Mouse (Mus musculus): ENCODE results near the gene Heca. TPM values are rescaled to one million over a fixed set of nuclear protein-coding genes. Genes with fewer than 3 reads are reported as not detected.
"Not testable (repeated sequence)": the region's sequence is repeated elsewhere in the genome, so short reads cannot be mapped to it uniquely, and the experiment has no call there.

Heca gene
- polyA plus RNA-seq (2021) = 12.8 TPM

GRCm38 (mm10) chr10:17947960-17948730 is at the start of gene Heca:
Gene Heca, minus strand, starts transcription at chr10:17948067.
- TF ChIP-seq CTCF (IDR thresholded peaks at IDR 0.05) = no peak
- CTCF ChIA-PET = no interaction called here
- ATAC-seq (peak; percentile 94), DNase-seq (ENCODE audit: low read depth, low spot score) (peak; percentile 44)
- no peaks in the 10 kb centered on the region for H3K27me3 ChIP-seq
- POLR2A ChIA-PET = no interaction called here
- in situ Hi-C loops (cut with MboI; ENCODE audit: low pct_unique_long_range_greater_than_20kb) = no loop called here

- in situ Hi-C loops (cut with MboI; ENCODE audit: low pct_unique_long_range_greater_than_20kb) = no loop called here
- no peaks in the 10 kb centered on the region for H3K27me3 ChIP-seq
- ChIA-PET CTCF (no interaction called here), POLR2A (no interaction called here)
- DNase-seq (ENCODE audit: low read depth, low spot score) (no peak), ATAC-seq (no peak)
- TF ChIP-seq CTCF (IDR thresholded peaks at IDR 0.05) = no peak
Measured at GRCm38 (mm10) chr10:17990576-17990975, 42.7 kb upstream of the Heca start.

- ATAC-seq = no peak
- in situ Hi-C loops (cut with MboI; ENCODE audit: low pct_unique_long_range_greater_than_20kb) = no loop called here
- POLR2A ChIA-PET = no interaction called here
- TF ChIP-seq CTCF (IDR thresholded peaks at IDR 0.05) = no peak
- DNase-seq (ENCODE audit: low read depth, low spot score) = no peak
- peaks cover 6% of the 10 kb centered on the region for H3K27me3 ChIP-seq
- CTCF ChIA-PET = no interaction called here
Measured at GRCm38 (mm10) chr10:17989136-17989535, 41.3 kb upstream of the Heca start.

- peaks cover 6% of the 10 kb centered on the region for H3K27me3 ChIP-seq
- TF ChIP-seq CTCF (IDR thresholded peaks at IDR 0.05) = no peak
- POLR2A ChIA-PET = no interaction called here
- no peak for ATAC-seq
- in situ Hi-C loops (cut with MboI; ENCODE audit: low pct_unique_long_range_greater_than_20kb) = no loop called here
- no peak for DNase-seq (ENCODE audit: low read depth, low spot score)
- CTCF ChIA-PET = interaction anchor here (1.4 to 1.6 kb wide), 2 partner anchors 10 to 20 kb away, joined by 3 to 4 read pairs; no protein-coding TSS in a partner anchor
Measured at GRCm38 (mm10) chr10:17987823-17988423, 40.1 kb upstream of the Heca start.

GRCm38 (mm10) chr10:17983313-17983712 is 35.4 kb upstream of the Heca start:
- ATAC-seq (no peak), DNase-seq (ENCODE audit: low read depth, low spot score) (no peak)
- in situ Hi-C loops (cut with MboI; ENCODE audit: low pct_unique_long_range_greater_than_20kb) = no loop called here
- ChIA-PET CTCF (interaction anchor here (0.9 kb wide), 1 partner anchor 10 kb away, joined by 3 read pairs; no protein-coding TSS in a partner anchor), POLR2A (no interaction called here)
- TF ChIP-seq CTCF (IDR thresholded peaks at IDR 0.05) = no peak
- H3K27me3 ChIP-seq = peaks cover 7% of the 10 kb centered on the region

- DNase-seq (ENCODE audit: low read depth, low spot score) (no peak), ATAC-seq (no peak)
- no peak for TF ChIP-seq CTCF (IDR thresholded peaks at IDR 0.05)
- POLR2A ChIA-PET = no interaction called here
- in situ Hi-C loops (cut with MboI; ENCODE audit: low pct_unique_long_range_greater_than_20kb) = no loop called here
- CTCF ChIA-PET = interaction anchor here (1.4 kb wide), 1 partner anchor 10 kb away, joined by 3 read pairs; no protein-coding TSS in a partner anchor
- H3K27me3 ChIP-seq = peaks cover 16% of the 10 kb centered on the region
Measured at GRCm38 (mm10) chr10:17966090-17966489, 18.2 kb upstream of the Heca start.

- no peak for DNase-seq (ENCODE audit: low read depth, low spot score)
- in situ Hi-C loops (cut with MboI; ENCODE audit: low pct_unique_long_range_greater_than_20kb) = no loop called here
- CTCF ChIA-PET = no interaction called here
- no peak for TF ChIP-seq CTCF (IDR thresholded peaks at IDR 0.05)
- POLR2A ChIA-PET = no interaction called here
- H3K27me3 ChIP-seq = no peaks in the 10 kb centered on the region
- no peak for ATAC-seq
Measured at GRCm38 (mm10) chr10:17950761-17951160, 2.9 kb upstream of the Heca start.

- ChIA-PET POLR2A (no interaction called here), CTCF (no interaction called here)
- no peak for DNase-seq (ENCODE audit: low read depth, low spot score)
- ATAC-seq = peak; percentile 66
- no peak for TF ChIP-seq CTCF (IDR thresholded peaks at IDR 0.05)
- in situ Hi-C loops (cut with MboI; ENCODE audit: low pct_unique_long_range_greater_than_20kb) = no loop called here
- no peaks in the 10 kb centered on the region for H3K27me3 ChIP-seq
Measured at GRCm38 (mm10) chr10:17947175-17947906, 526 bp downstream of the Heca start.

GRCm38 (mm10) chr10:17946799-17947174 is 1.1 kb downstream of the Heca start:
- in situ Hi-C loops (cut with MboI; ENCODE audit: low pct_unique_long_range_greater_than_20kb); POLR2A ChIA-PET; DNase-seq (ENCODE audit: low read depth, low spot score); ATAC-seq; CTCF ChIA-PET; H3K27me3 ChIP-seq: not testable (repeated sequence)

GRCm38 (mm10) chr10:17946046-17946445 is 1.8 kb downstream of the Heca start:
- ChIA-PET CTCF (interaction anchor here (2.0 kb wide), 1 partner anchor 14 kb away, joined by 6 read pairs; no protein-coding TSS in a partner anchor), POLR2A (no interaction called here)
- in situ Hi-C loops (cut with MboI; ENCODE audit: low pct_unique_long_range_greater_than_20kb) = no loop called here
- no peak for DNase-seq (ENCODE audit: low read depth, low spot score)
- ATAC-seq = no peak
- H3K27me3 ChIP-seq = no peaks in the 10 kb centered on the region
- TF ChIP-seq CTCF (IDR thresholded peaks at IDR 0.05) = no peak

- ChIA-PET POLR2A (interaction anchor here (0.6 to 0.8 kb wide), 2 partner anchors 11 to 59 kb away, joined by 3 read pairs; no protein-coding TSS in a partner anchor), CTCF (no interaction called here)
- DNase-seq (ENCODE audit: low read depth, low spot score) = no peak
- no peaks in the 10 kb centered on the region for H3K27me3 ChIP-seq
- no peak for TF ChIP-seq CTCF (IDR thresholded peaks at IDR 0.05)
- in situ Hi-C loops (cut with MboI; ENCODE audit: low pct_unique_long_range_greater_than_20kb) = no loop called here
- ATAC-seq = no peak
Measured at GRCm38 (mm10) chr10:17933622-17934021, 14.2 kb downstream of the Heca start.
